Mouse (Mus musculus): Measurements from ENCODE around the gene Hipk1.

DNA sequence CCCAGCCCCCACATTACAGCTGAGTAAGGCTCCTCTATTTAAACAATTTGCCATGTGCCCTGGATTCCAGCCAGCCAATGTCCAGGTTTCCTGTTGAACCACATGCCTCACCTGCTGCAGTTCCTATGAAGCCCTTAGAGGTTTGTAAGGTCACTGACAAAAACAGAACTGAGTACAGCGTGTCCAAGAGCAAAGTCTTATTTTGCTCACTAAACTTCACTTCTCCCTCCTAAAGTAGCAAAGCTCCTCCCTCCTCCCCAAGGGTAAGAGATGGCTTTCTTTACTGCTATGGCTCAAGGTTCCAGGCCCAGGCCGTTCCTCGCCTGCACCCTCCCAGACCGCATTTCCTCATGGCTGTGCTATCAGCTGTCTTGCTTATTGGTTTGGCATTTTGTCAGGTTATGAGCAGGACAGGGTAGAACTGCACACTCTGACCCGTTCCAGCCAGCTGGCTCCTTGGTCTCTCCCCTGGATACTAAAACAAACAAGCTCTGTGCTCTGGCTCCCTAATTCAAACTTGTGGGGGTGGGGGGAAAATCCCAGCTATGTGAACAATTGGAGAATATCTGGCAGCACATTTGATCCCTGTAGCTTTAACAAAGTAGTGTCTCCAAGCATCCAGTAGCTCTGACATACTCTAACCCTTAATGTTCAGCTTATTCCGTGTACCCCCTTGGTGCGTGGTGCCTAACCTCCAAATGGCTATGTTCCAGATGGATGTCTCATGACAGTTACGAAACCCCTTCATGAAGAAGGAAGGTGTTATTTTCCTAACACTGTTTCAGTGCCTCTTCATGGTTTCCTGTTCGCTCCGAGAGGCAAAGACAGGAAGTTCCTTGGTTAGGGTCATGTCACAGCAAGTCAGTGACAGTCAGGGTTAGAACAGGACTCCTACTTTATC is 10.5 kb upstream of the Hipk1 start:
- TF ChIP-seq POLR2A (IDR thresholded peaks at IDR 0.05; ENCODE audit: extremely low read depth, insufficient read depth, low read length) (no peak), CTCF (IDR thresholded peaks at IDR 0.05; ENCODE audit: low read depth, low read length) (no peak)

Measured in liver, adult 2 months (tissue).